Mouse (Mus musculus) layer of hippocampus, adult 9-11 months (tissue): ENCODE measurements around the gene Setd5.

Experiments
- DNase-seq: peaks from one replicate; pipeline ENCODE4 v3.0.0; 2022

Gene Setd5

DNA sequence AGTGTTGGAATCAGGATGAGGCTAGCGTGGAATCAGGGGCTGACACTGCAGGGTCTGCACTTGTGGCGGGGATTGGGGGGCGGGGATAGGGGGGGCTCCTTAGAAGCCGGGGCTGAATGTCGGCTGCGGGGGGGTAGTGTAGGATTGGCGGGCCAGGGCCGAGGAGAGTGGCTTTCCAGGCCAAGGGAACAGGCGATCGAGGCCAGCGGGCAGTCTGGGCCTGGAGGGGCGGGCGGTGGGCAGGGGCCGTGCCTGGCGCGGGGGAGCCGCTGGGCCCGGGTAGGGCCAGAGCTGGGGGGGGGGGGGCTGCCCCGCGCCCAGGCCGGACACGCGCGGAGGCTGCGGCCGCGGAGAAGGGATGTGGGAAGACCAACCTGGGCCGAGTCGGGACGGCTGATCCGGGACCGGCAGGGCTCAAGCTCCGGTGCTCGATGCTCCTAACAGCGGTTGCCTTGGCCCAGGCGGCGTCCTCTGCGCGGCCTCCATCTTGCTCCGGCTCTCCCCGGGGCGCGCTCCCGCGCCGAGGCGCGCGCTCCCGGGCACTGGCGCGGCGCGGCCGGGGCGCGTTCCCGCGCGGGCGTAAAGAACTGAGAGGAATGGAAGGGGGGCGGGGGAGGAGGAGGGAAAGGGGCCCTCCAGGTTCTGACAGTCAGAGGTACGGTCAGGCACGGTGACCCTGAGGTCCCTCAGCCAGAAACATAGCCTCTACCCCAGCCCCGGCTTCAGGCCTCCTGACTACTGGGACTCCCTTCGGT, 117.9 kb downstream of the Setd5 start, which contains the start of gene Lhfpl4:
Gene Lhfpl4, minus strand, starts transcription at position 544 of the 755 bp plus-strand sequence.
- DNase-seq, result peak; percentile 50

GRCm38 (mm10) chr6:113195596-113195992, 118.4 kb downstream of the Setd5 start:
- DNase-seq, result no peak
